Mouse (Mus musculus) stomach, embryonic 16.5 days (tissue): ENCODE results near the gene Cryzl2. TPM values are rescaled to one million over a fixed set of nuclear protein-coding genes. Genes with fewer than 3 reads are reported as not detected.

Experiments used
- ATAC-seq: fragments of 200-750 bp; cut with Nextera tagmentation; 2 replicates; pipeline ENCODE4 v1.8.0; 2017; ENCODE audit warnings: moderate number of reproducible peaks, moderate TSS enrichment; ENCODE audit not compliant: insufficient read depth, low FRiP score
- H3K27ac ChIP-seq: fragments of 300-500 bp; sonication (generic); 2 replicates; pipeline ENCODE4 v1.5.1; 2014; ENCODE audit warnings: low read length
- H3K27me3 ChIP-seq: fragments of 300-500 bp; sonication (generic); 2 replicates; pipeline ENCODE4 v1.6.1; 2014; ENCODE audit warnings: low read length, control low read depth, mixed read lengths; ENCODE audit not compliant: control insufficient read depth, insufficient read depth
- H3K36me3 ChIP-seq: fragments of 300-500 bp; sonication (generic); 2 replicates; pipeline ENCODE4 v1.6.1; 2014; ENCODE audit warnings: low read length; ENCODE audit not compliant: control insufficient read depth, insufficient read depth
- H3K4me1 ChIP-seq: fragments of 300-500 bp; sonication (generic); 2 replicates; pipeline ENCODE4 v1.6.1; 2014; ENCODE audit warnings: low read length, control low read depth, mixed read lengths; ENCODE audit not compliant: control insufficient read depth, insufficient read depth
- H3K4me2 ChIP-seq: fragments of 300-500 bp; sonication (generic); 2 replicates; pipeline ENCODE4 v1.6.1; 2014; ENCODE audit warnings: low read depth, low read length, mixed read lengths
- H3K4me3 ChIP-seq: fragments of 300-500 bp; sonication (generic); replicated peaks from 2 replicates; pipeline ENCODE4 v1.5.1; 2014; ENCODE audit warnings: mild to moderate bottlenecking, low read length
- H3K9ac ChIP-seq: fragments of 300-500 bp; sonication (generic); 2 replicates; pipeline ENCODE4 v1.6.1; 2014; ENCODE audit warnings: low read length
- H3K9me3 ChIP-seq: fragments of 300-500 bp; sonication (generic); replicated peaks from 2 replicates; pipeline ENCODE4 v1.6.1; 2016; ENCODE audit warnings: low read length, control low read depth; ENCODE audit not compliant: control insufficient read depth
- WGBS: fragments of 180-500 bp; shearing (Covaris S2); extraction: QIAGEN DNeasy Blood & Tissue Kit; methylation state at CpG from one replicate; pipeline ENCODE4 v1.1.7; 2014; 5-methylcytosine and 5-hydroxymethylcytosine counted together
- polyA plus RNA-seq: library from polyadenylated mRNA; unstranded; fragments of >200 nt; fragmentation: Nextera tagmentation; extraction: Ambion mirVana; gene quantifications from 2 replicates; pipeline ENCODE4 v1.2.1, GENCODE M21; 2015

The Cryzl2 gene
- 13.0 and 13.2 TPM in 2 replicates for polyA plus RNA-seq

GRCm38 (mm10) chr1:157458421-157459208, at the start of gene Cryzl2:
Cryzl2 (plus strand) TSS chr1:157458577.
- H3K9me3 ChIP-seq: no peaks in the 10 kb centered on the region
- peak; percentile 90 for ATAC-seq
- no peaks in the 10 kb centered on the region for H3K36me3 ChIP-seq
- H3K4me3 ChIP-seq: peak within 1 kb of the TSS; percentile 27
- H3K27me3 ChIP-seq: no peaks in the 10 kb centered on the region
- peak within 1 kb of the TSS; percentile 41; the same call in 1 of the 2 replicates for H3K27ac ChIP-seq
- 0 out of 2 replicates have a peak, but pooled peaks cover 6% of the 10 kb centered on the region for H3K4me1 ChIP-seq
- H3K9ac ChIP-seq: peak within 1 kb of the TSS; percentile 58
- 11% methylated on average over 27 of the region's 29 CpGs for WGBS
- H3K4me2 ChIP-seq: peak within 1 kb of the TSS; percentile 53

GRCm38 (mm10) chr1:157409648-157410047, 48.7 kb upstream of the Cryzl2 start:
- H3K9me3 ChIP-seq: no peaks in the 10 kb centered on the region
- no peaks in the 10 kb centered on the region for H3K27me3 ChIP-seq
- no peak overlapping the region for H3K4me2 ChIP-seq
- H3K4me1 ChIP-seq: peaks cover 9% of the 10 kb centered on the region; the same call in 1 of the 2 replicates
- H3K9ac ChIP-seq: no peak overlapping the region
- no peak overlapping the region for H3K4me3 ChIP-seq
- WGBS: 76% methylated on average over 2 of the region's 2 CpGs
- H3K27ac ChIP-seq: no peak overlapping the region
- ATAC-seq: no peak
- no peaks in the 10 kb centered on the region for H3K36me3 ChIP-seq

- 19% methylated on average over 8 of the region's 8 CpGs for WGBS
- H3K9ac ChIP-seq: peak overlapping the region; percentile 79
- no peaks in the 10 kb centered on the region for H3K9me3 ChIP-seq
- ATAC-seq: no peak
- peak overlapping the region; percentile 75 for H3K4me3 ChIP-seq
- no peaks in the 10 kb centered on the region for H3K36me3 ChIP-seq
- H3K4me2 ChIP-seq: peak overlapping the region; percentile 88
- H3K4me1 ChIP-seq: peaks cover 9% of the 10 kb centered on the region; the same call in 1 of the 2 replicates
- no peak overlapping the region for H3K27ac ChIP-seq
- no peaks in the 10 kb centered on the region for H3K27me3 ChIP-seq
These were observed 47.4 kb upstream of the Cryzl2 start for GRCm38 (mm10) chr1:157410937-157411336.

GRCm38 (mm10) chr1:157411341-157411710, 47.1 kb upstream of the Cryzl2 start:
- Histone ChIP-seq H3K27me3 (no peaks in the 10 kb centered on the region), H3K9me3 (no peaks in the 10 kb centered on the region), H3K27ac (0 out of 2 replicates have a peak overlapping the region, but pooled peaks have one; percentile 78), H3K9ac (peak overlapping the region; percentile 79), H3K4me3 (peak overlapping the region; percentile 75), H3K4me1 (peaks cover 9% of the 10 kb centered on the region; the same call in 1 of the 2 replicates), H3K4me2 (peak overlapping the region; percentile 88), H3K36me3 (no peaks in the 10 kb centered on the region)
- 1% methylated on average over 4 of the region's 4 CpGs for WGBS
- no peak for ATAC-seq

- H3K4me1 ChIP-seq: peaks cover 9% of the 10 kb centered on the region; the same call in 1 of the 2 replicates
- H3K27me3 ChIP-seq: no peaks in the 10 kb centered on the region
- under 1% methylated on average over 66 of the region's 85 CpGs for WGBS
- peak overlapping the region; percentile 79 for H3K9ac ChIP-seq
- peak overlapping the region; percentile 75 for H3K4me3 ChIP-seq
- ATAC-seq: peak; percentile 86
- no peaks in the 10 kb centered on the region for H3K36me3 ChIP-seq
- no peaks in the 10 kb centered on the region for H3K9me3 ChIP-seq
- H3K27ac ChIP-seq: peak overlapping the region; percentile 78
- peak overlapping the region; percentile 88 for H3K4me2 ChIP-seq
These were observed 46.5 kb upstream of the Cryzl2 start for GRCm38 (mm10) chr1:157411711-157412380.

- Histone ChIP-seq H3K9me3 (no peaks in the 10 kb centered on the region), H3K27ac (peak within 1 kb of the TSS; percentile 78), H3K36me3 (no peaks in the 10 kb centered on the region), H3K4me3 (peak within 1 kb of the TSS; percentile 75), H3K4me2 (peak within 1 kb of the TSS; percentile 88), H3K4me1 (peaks cover 9% of the 10 kb centered on the region; the same call in 1 of the 2 replicates), H3K9ac (peak within 1 kb of the TSS; percentile 79), H3K27me3 (no peaks in the 10 kb centered on the region)
- peak; percentile 97 for ATAC-seq
- WGBS: under 1% methylated on average over 61 of the region's 62 CpGs
These were observed 45.7 kb upstream of the Cryzl2 start, which contains the start of gene Rasal2 for GRCm38 (mm10) chr1:157412454-157413369. Rasal2 (minus strand) TSS chr1:157412595.

- Histone ChIP-seq H3K4me2 (no peak overlapping the region), H3K9ac (no peak overlapping the region), H3K27me3 (no peaks in the 10 kb centered on the region), H3K4me1 (peaks cover 7% of the 10 kb centered on the region; the same call in 1 of the 2 replicates), H3K9me3 (no peaks in the 10 kb centered on the region), H3K4me3 (no peak overlapping the region), H3K36me3 (no peaks in the 10 kb centered on the region), H3K27ac (no peak overlapping the region; the same call in 1 of the 2 replicates)
- ATAC-seq: no peak
- 67% methylated on average over 3 of the region's 3 CpGs for WGBS
These were observed 42.6 kb upstream of the Cryzl2 start for GRCm38 (mm10) chr1:157415771-157416170.

GRCm38 (mm10) chr1:157416628-157417027, 41.7 kb upstream of the Cryzl2 start:
- Histone ChIP-seq H3K4me2 (no peak overlapping the region), H3K4me3 (no peak overlapping the region), H3K27ac (no peak overlapping the region), H3K36me3 (no peaks in the 10 kb centered on the region), H3K27me3 (no peaks in the 10 kb centered on the region), H3K4me1 (no peaks in the 10 kb centered on the region), H3K9ac (no peak overlapping the region), H3K9me3 (no peaks in the 10 kb centered on the region)
- ATAC-seq: no peak
- 82% methylated on average over 2 of the region's 2 CpGs for WGBS
